Mouse (Mus musculus): ENCODE results near the gene Myh3.

Myh3 gene

DNA sequence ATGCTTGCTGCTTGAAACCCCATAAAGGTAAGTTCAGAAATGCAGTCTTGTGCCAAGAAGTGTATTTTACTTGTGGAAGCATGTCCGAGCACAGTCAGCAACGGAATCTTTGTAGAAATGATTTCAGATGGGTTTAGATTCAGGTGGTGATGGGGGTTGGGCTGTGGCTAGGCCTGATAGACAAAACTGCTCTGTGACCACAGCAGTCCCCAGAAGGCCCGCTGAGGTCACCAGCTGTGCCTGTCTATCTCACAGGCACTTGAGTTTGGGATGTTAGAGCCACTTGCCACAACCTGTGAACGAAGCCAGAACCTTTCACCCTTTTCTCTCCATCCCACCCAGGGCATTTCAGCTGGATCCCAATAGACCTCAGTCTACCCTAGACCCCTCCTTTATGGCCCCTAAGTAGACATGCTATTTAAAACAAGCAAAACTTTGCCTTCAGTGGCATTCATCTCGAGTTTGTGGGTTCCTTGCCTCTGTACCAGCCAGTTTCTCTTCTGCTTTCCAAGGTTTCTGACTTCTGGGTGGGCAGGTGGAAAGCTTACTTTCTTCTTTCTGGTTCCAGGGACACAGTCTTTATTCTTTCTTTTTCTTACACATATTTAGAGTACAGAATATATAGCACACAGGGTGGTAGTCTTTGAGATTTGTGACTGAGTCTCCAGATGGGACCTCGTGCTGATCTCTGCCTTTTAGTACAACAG is 66.6 kb downstream of the Myh3 start:
- DNase-seq (ENCODE audit: low read depth) = no peak

DNA sequence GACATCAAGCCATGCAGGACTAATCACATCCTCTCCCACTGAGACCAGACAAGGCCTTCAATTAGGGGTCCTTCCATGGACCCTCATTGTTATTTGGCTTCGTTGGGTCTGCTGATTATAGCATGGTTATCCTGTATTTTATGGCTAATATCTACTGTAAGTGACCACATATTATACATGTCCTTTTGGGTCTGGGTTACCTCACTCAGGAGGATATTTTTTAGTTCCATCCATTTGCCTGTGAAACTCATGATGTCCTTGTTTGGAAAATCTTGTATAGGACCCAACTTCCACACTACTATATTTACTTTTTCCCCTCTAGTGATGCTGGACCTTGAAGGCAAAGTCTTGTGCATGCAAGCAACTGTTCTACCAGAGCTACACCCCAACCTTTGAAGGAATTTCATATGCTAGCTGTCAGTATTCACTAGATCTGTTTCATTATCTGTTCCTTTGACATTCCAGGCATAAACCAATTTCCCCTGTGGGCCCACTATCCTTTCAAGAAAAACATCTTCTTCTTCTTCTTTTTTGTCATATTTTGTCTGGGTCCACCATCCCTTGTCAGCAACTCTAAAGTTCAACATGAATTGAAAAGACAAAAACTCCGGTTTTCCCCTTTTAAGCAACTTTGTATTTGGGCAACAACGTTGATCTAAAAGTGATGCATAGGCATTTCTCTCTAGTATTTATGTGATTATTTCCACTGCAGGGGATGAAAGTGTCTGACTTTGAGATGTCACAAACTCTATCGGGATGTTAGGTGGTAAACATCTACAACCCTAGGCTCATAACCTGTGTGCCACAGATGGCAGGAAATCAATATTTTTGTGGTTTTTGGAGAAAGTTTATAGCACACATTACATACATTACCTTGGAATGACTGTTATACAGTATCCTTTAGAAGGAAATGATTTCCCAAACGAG is 67.6 kb downstream of the Myh3 start:
- no peak for DNase-seq (ENCODE audit: low read depth)

DNA sequence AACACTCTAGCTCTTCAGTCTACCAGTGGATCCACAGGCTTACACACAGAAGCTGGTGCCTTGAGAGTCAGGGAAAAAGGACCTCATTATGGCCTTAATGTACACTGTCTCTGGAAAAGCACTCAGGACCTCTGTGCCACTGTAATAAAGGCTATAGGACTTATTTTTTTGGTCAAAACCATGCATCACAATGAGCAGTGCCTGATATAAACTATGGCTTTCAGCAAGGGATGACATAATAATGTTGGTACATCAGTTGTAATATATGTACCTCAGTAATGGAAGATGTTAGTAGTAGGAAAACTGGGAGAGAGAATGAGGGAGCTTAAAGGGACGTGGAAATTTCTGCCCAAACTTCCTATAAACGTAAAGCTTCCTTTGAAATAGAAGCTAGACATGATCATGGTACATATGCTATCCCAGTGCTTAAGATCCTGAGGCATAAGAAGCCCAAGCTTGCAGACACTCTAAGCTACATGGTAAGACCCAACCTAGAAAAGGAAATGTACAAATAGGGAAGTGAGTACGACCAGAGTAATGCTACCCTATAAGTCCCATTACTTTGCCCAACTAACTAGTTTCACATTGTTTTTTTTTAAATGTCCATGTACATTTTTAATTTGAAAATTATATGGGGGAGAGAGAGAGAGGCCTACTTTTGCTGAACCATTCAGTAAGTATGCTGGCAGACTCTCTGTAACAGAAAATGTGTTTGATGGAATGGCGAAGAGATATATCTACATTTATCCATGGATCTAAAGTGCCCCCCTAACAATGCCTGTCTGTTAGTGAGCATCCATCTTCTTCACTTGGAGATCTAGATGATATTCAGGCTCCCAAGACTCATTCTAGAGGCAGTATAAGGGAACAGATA is 68.5 kb downstream of the Myh3 start:
- no peak for DNase-seq (ENCODE audit: low read depth)

DNA sequence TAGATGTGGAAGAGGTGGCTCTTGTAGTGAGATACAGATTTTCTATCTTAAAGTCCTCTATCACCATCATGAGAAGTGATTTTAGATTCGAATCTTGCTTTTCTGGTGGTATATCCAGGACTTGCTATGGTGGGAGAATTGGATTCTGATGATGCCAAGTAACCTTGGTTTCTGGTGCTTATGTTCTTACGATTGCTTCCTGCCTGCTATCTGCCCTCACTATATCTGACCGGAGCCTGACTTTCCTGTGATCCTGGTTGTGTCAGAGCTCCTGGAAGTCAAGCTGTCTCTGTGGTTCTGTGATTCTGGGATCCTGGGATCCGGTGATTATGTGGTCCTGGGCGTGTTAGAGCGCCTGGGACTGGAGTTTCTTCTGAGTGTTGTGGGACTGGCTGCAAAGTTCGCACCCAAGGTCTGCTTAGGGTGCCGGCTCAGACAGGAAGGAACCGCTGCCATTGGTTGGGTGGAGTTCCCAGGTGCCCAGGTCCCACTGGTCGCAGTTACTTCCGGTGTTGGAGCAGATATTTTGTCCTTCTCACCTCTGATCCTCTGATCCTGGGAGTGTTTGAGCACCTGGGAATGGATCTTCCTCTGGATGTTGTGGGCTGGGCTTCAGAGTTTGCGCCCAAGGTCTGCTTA is 69.3 kb downstream of the Myh3 start:
- DNase-seq (ENCODE audit: low read depth) = no peak

DNA sequence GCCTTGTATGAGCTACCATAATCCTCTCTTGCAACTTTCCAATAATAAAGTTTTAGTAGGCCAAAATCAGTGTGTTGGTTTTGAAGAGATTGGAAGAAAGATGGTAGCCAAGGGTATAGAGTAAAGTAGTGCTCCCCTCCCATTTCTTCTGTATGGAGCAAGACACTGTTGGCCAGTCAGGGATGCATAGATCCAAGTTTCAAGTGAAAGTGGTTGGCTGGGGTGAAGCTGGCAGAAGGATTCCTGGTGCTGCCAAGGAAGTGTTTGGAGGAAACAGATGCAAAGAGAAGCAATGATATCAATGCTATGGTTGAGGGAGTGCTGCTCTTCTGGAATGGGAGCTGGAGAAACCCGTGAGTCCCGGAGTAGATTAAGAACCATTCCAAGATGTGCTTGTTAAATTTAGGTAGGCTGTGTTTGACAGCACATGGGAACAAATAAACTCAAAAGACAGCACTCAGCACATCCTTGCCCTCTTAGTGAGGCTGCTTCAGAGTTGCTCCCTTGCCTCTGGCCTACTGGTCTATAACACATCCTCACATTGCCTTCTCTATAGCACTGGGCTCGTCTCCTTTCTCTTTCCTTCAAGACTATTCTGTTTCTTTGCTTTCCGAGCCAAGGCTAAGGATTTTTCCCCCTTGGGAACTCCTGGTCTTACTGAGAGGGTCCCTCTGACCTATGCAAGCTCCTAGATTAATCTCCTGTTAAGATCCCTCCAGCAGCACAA is 70.3 kb downstream of the Myh3 start:
- DNase-seq (ENCODE audit: low read depth) = no peak

DNA sequence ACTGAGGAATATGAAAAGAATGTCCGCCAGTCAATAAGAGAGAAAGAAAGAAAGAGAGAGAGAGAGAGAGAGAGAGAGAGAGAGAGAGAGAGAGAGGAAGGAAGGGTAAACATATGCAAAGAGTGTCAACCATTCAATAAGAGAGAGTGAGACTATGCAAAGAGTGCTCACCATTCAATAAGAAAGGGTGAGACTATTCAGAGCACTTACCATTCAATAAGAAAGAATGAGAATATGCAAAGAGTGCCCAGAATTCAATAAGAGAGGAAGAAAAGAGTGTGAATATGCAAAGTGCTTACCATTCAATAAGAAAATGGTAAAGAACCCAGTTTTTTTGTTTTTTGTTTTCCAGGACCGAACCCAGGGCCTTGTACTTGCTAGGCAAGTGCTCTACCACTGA is 72.1 kb downstream of the Myh3 start:
- no peak for DNase-seq (ENCODE audit: low read depth)

DNA sequence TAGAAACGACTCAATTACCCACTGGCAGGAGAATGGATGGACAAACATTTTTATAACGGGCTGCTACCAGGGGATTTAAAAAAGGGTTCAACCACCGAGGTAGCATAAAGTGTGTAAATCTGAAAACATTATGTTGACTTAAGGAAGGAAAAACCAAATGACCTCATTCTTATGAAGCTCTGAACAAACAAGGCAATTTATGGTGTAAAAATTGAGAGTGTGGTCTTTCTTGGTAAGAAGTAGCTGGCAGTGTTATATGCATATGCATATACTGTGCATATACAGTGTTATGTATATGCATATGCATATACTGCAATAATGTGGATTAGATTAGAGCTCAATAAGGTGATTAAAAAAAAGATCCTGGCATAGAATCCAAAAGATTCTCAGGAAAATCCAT is 73.1 kb downstream of the Myh3 start:
- DNase-seq (ENCODE audit: low read depth) = no peak

Data from c-Kit-positive CD71-negative TER-119-negative erythroid progenitor cells, embryonic 14.5 days (primary cell).